14 mouse cellular contexts compared by ENCODE assay signal in genomic region chr10:21839248-21840155, GRCm38 (mm10). TPM values are rescaled to one million over a fixed set of nuclear protein-coding genes. Genes with fewer than 3 reads are reported as not detected.
DNase-seq lines count a peak whose midpoint lies in the region; ATAC-seq and TF ChIP-seq lines count a peak whose summit lies in the region.
"Had no signal": no experiment of that assay in that cellular context is flagged by ENCODE, and none has a peak within 500 bp of the region (broad histone marks: within the 10 kb centered on the region; RNA-seq: fewer than 3 reads in every experiment).

No protein-coding gene starts in this region.

- no peaks in the 10 kb centered on the region for H3K9me3 ChIP-seq in heart, postnatal 0 days (replicated peaks; ENCODE audit: control insufficient read depth, low read length)
- H3K9me3 ChIP-seq: limb, embryonic 12.5 days had no signal

- no peaks in the 10 kb centered on the region for H3K36me3 ChIP-seq in heart, postnatal 0 days (replicated peaks; ENCODE audit: control insufficient read depth, insufficient read depth, low read length)
- H3K36me3 ChIP-seq: limb, embryonic 12.5 days had no signal

- no peak overlapping the region for H3K27ac ChIP-seq in heart, postnatal 0 days (ENCODE audit: low read depth)
- H3K27ac ChIP-seq: hindbrain, embryonic 14.5 days; limb, embryonic 12.5 days; macrophage had no signal

- no peaks in the 10 kb centered on the region for H3K27me3 ChIP-seq in heart, postnatal 0 days (ENCODE audit: control insufficient read depth, insufficient read depth, low read length)
- H3K27me3 ChIP-seq: limb, embryonic 12.5 days had no signal

- no peak overlapping the region for H3K4me3 ChIP-seq in heart, postnatal 0 days (ENCODE audit: low read depth, low read length)
- H3K4me3 ChIP-seq: limb, embryonic 12.5 days had no signal

- no peak for ATAC-seq in heart, postnatal 0 days (ENCODE audit: insufficient read depth, low read depth)
- ATAC-seq in megakaryocyte progenitor cell, adult 5-6 weeks (replicated peaks; ENCODE audit: poor library complexity), result peak; percentile 84
- ATAC-seq: CD4-positive, CD25-positive, alpha-beta regulatory T cell, adult 4 months had no signal

- no peak for TF ChIP-seq EP300 in heart, postnatal 0 days (IDR thresholded peaks at IDR 0.05; ENCODE audit: low read depth)

- 34% methylated on average over 13 of the region's 13 CpGs for WGBS in heart, postnatal 0 days

- H3K9ac ChIP-seq in heart, postnatal 0 days (replicated peaks; ENCODE audit: low read depth, low read length), result no peak overlapping the region
- H3K9ac ChIP-seq: hindbrain, embryonic 14.5 days; limb, embryonic 12.5 days had no signal

- H3K4me2 ChIP-seq in heart, postnatal 0 days (ENCODE audit: low read depth, low read length), result no peak overlapping the region
- H3K4me2 ChIP-seq: hindbrain, embryonic 14.5 days; limb, embryonic 12.5 days had no signal

- no peak for TF ChIP-seq CTCF in heart, postnatal 0 days (IDR thresholded peaks at IDR 0.05; ENCODE audit: low read depth)

- H3K4me1 ChIP-seq in heart, postnatal 0 days (ENCODE audit: control insufficient read depth, insufficient read depth), result no peaks in the 10 kb centered on the region

- DNase-seq in heart, adult 11 months, result peak; percentile 92
- no peak for DNase-seq in heart, adult 8-10 months (ENCODE audit: low spot score)
- peak; percentile 88 for DNase-seq in Muller cell, postnatal 12 days (ENCODE audit: inconsistent ontology term)
- DNase-seq in heart, postnatal 0 days (ENCODE audit: low spot score), result peak; percentile 18
- no peak for DNase-seq in right cerebral cortex, postnatal 25 days
- DNase-seq in layer of hippocampus, adult 11-12 months (ENCODE audit: low spot score), result no peak
- no peak for DNase-seq in right cerebral cortex, adult 18-20 months
- DNase-seq: cerebellum, postnatal 25 days; right cerebral cortex, postnatal 14 days had no signal

RNA-seq across cellular contexts. Expression of gene Sgk1, which starts 42.5 kb away (rescaled TPM):
- 10 to 100 TPM; 29.3 to 60.0 (median 43.0) TPM for total RNA-seq in heart, adult 8-10 months (2022)
- 134 and 321 TPM in 2 replicates for total RNA-seq in heart, postnatal 0 days (2014; rRNA removed; ENCODE audit: low replicate concordance)
- 33.2 and 35.8 TPM in 2 replicates for polyA plus RNA-seq in heart, postnatal 0 days (2015; fragmentation: Nextera tagmentation; extraction: Ambion mirVana)
- 5.4 and 11.5 TPM in 2 replicates for total RNA-seq in megakaryocyte progenitor cell, adult 5-6 weeks (2015)
- total RNA-seq in megakaryocyte progenitor cell, adult 5-6 weeks (2017), result 8.9 and 28.0 TPM in 2 replicates

Comparison
In these comparisons a context has a peak if more than half of its experiments do, and no peak if none do; other contexts are left out.
1. DNase-seq: peak in heart, adult 11 months (single experiment), Muller cell, postnatal 12 days (single experiment) and heart, postnatal 0 days (single experiment); none in heart, adult 8-10 months (single experiment), right cerebral cortex, postnatal 25 days (single experiment), layer of hippocampus, adult 11-12 months (single experiment) and right cerebral cortex, adult 18-20 months (single experiment).